Mouse (Mus musculus): ENCODE results near the gene Hace1.
"Not testable (repeated sequence)": the region's sequence is repeated elsewhere in the genome, so short reads cannot be mapped to it uniquely, and the experiment has no call there.

Hace1 gene

DNA sequence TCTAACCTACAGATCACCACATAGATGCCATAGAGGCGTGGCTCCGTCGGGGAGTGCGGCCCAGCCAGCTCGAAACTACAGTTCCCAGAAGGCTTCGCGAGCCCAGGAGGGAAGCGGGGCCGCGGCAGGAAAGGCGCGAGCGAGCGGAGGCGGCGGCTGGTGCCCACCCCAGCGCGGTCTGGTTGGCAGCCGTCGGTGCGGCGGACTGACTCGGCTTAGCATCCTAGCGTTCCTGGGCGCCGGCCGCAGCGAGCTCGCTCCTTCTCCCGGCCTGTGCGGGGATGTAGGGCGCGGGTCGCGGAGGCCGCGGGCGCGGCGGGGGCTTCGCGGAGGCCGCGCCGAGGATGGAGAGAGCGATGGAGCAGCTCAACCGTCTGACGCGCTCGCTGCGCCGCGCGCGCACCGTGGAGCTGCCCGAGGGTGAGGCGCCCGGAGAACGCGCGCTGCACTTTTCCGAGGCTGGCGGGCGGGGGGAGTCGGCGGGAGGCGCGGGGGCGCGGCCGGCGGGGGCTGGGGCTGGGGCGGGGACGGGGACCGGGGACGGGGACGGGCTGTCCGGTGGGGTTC lies at the start of gene Hace1:
Gene Hace1 (plus strand): TSS at position 99 of the 567 bp plus-strand sequence.
- DNase-seq (ENCODE audit: extremely low read depth, low read depth, low spot score) = no peak

DNA sequence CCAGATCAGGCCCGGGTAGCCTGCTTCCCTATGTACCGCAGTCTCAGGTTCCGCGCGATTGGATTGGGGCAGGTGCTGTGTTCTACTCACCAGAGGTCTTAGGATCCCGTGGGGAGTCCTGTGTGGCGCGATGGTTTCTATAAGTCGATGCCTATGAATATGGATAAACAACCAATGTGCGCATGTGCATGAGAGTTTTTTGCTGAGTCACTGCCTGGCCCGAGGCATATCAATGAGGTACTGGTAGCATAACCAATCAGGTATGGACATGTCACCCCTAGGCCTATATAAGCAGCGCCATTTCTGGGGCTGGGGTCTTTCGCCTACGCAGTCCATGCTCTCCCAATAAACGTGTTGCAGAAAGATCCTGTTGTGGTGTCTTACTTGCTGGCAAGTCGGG lies 40.3 kb upstream of the Hace1 start:
- not testable (repeated sequence) for DNase-seq (ENCODE audit: extremely low read depth, low read depth, low spot score)

- DNase-seq (ENCODE audit: extremely low read depth, low read depth, low spot score) = no peak
Observed at GRCm38 (mm10) chr10:45542726-45543125, 34.9 kb upstream of the Hace1 start.

DNA sequence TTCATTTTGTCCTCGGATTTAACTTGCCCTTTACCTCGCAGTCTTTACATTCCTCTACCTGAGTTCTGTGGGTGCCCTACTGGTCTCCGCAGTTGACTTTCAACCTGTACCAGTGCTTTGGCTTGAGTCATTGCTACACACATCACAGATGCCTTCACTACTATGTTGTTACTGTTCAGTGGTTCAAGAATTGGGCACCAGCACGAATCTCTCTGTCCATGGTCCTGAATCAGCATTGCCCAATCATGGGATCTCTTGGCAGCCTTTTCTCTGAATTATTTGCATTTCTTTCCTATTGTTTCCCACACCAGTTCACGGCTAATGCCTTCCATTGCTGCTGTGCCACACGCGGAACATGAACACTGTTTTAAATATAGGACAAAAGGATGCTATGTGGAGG lies 30.8 kb upstream of the Hace1 start:
- DNase-seq (ENCODE audit: extremely low read depth, low read depth, low spot score) = no peak

DNA sequence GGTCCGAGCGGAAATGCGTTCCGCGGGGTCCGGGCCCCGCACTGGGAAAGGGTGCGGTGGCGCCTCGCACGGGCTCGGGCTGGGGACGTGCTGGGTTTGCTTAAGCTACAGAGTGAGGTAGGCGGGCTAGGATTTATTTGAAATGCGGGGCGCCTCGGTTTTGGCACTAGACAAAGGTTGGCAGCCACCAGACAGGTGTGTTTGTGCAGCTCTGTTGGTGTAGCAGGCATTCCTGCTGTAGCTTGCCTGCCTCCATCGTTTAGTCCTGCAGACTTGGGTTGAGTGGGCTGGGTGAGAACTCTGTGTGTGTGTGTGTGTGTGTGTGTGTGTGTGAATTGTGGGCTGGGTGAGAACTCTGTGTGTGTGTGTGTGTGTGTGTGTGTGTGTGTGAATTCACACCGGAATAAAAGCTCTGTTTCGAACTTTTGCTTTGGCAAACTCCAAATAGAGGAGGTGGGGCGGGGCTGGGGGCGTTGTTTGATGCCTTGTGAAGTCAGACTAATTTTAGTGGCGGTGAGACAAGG lies 731 bp downstream of the Hace1 start:
- peak; percentile 42 for DNase-seq (ENCODE audit: extremely low read depth, low read depth, low spot score)

- DNase-seq (ENCODE audit: extremely low read depth, low read depth, low spot score) = no peak
Observed at GRCm38 (mm10) chr10:45583310-45583709, 5.7 kb downstream of the Hace1 start.

- no peak for DNase-seq (ENCODE audit: extremely low read depth, low read depth, low spot score)
Observed at GRCm38 (mm10) chr10:45583829-45584228, 6.2 kb downstream of the Hace1 start.

DNA sequence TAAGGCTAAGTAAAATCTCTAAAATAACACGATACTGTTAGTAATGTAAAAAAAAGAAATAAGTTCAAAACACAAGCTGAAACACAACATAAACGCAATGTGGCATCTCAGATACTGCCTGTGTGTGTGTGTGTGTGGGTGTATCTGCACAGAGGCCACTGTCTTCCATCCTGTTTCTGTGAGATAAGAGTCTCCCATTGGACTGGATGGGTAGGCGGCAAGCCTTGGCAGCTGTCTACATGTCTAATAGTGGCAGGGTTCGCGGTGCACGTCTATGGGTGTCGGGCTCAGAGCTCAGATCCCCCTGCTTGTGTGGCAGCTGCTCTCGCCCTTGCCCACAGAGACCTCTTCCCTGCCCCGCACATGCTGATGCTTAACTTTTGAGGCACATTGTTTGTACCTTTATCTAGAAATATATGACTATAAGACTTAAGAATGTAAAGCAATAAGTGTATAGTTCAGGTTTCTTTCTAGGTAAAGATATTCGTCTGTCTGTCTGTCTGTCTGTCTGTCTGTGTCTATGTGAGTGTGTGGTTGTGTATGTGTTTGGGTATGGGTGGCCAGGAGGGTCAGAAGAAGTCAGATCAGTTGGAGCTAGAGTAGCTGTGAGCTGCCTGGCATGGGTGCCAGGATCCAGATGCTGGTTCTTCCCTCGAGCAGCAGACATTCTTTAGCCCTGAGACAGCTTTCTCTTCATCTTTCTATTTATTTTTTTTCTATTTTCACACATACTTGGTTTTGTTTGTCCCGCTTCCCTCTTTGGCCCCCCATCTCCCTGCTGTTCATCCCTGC lies 6.9 kb downstream of the Hace1 start:
- DNase-seq (ENCODE audit: extremely low read depth, low read depth, low spot score) = no peak

GRCm38 (mm10) chr10:45605853-45606252 lies 28.2 kb downstream of the Hace1 start:
- DNase-seq (ENCODE audit: extremely low read depth, low read depth, low spot score) = no peak

DNA sequence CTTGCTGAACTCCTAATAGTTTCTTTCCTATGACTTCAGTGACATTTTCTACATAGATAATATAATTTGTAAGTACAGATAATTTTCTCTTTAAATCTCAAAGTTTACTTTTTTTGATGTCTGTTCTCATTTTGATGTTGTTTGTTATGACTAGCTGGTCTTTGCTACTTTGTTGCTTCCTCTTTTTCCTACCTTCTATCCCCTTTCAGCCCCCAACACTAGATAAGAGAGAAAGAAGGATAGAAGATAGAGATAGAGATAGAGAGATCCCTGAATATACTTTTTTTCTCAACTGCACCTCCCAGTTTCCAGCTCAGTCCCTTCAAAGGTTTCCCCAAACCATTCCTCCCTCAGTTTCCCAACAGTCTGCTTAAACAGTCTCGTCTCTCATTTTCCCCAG lies 33.1 kb downstream of the Hace1 start:
- no peak for DNase-seq (ENCODE audit: extremely low read depth, low read depth, low spot score)

DNA sequence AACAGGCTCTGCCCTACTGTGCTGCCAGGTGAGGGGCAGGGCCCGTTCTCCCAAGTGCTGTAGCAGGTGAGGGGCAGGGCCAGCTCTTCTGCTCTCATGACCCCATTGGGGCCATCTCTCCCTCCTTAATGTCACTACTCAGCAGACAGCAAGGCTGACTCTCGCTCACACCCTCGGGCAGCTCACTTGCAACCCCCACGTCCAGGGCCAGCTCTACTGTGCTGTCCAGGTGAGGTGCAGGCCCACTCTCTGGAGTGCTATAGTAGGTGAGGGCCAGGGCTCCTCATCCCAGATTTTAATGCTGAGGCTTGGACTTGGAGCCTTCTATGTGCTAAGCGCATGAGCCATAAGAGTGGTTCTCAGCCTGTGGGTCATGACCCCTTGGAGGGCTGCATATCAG lies 38.4 kb downstream of the Hace1 start:
- no peak for DNase-seq (ENCODE audit: extremely low read depth, low read depth, low spot score)

DNA sequence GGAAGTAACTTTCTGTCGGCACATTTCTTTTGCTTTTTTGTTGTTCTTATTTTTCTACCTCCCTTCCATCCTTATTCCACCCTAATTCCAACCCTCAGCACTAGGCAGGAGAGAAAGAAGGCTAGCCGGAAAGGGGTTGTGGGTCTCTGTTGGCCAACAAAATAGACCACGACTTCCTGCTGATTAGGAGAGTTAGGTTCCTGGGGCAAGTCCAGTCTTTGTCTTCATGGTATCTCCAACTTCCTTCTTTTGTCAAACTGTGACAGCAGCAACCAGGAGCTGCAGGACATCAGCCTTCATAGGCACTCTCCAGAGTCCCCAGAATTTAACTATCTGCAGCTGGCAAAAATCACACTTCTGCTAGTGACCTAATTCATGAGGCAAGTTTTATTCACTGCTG lies 41.4 kb downstream of the Hace1 start:
- no peak for DNase-seq (ENCODE audit: extremely low read depth, low read depth, low spot score)

DNA sequence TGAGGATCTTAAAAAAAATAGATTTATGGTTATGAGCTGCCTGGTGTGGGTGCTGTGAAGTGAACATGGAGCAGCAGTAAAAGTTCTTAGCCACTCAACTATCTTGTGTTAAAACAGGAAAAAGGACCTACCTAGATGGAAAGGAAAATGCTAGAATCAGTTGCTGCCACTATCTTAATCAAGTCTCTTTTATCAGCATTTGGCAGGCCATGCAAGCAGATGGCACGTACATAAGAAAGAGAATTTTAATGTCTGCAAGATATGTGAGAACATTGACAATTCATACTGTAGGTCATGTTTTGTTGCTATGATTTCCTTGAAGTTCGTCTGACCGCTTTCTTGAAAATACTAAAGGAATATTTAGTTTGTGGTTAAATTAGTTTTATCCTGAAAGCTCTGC lies 54.4 kb downstream of the Hace1 start:
- no peak for DNase-seq (ENCODE audit: extremely low read depth, low read depth, low spot score)

DNA sequence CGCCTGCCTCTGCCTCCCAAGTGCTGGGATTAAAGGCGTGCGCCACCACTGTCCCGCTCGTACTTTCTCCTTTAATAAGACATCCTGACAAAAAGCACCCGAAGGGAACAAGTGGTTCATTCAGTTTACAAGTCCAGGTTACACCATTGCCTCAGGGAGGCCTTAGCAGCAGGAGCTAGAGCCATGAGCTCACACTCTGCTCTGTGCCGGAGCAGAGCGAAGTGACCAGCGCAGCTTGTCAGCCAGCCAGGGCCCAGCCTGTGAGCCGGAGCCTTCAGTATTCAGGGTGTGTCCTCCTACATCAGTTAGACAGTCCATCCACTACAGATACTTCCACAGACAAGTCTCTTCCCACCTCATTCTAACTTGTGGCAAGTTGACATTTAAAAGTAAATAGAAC lies 55.0 kb downstream of the Hace1 start:
- no peak for DNase-seq (ENCODE audit: extremely low read depth, low read depth, low spot score)

- DNase-seq (ENCODE audit: extremely low read depth, low read depth, low spot score) = no peak
Observed at GRCm38 (mm10) chr10:45635201-45635600, 57.6 kb downstream of the Hace1 start.

- no peak for DNase-seq (ENCODE audit: extremely low read depth, low read depth, low spot score)
Observed at GRCm38 (mm10) chr10:45639762-45640161, 62.1 kb downstream of the Hace1 start.

GRCm38 (mm10) chr10:45654026-45654425 lies 76.4 kb downstream of the Hace1 start:
- DNase-seq (ENCODE audit: extremely low read depth, low read depth, low spot score) = no peak

- DNase-seq (ENCODE audit: extremely low read depth, low read depth, low spot score) = no peak
Observed at GRCm38 (mm10) chr10:45662015-45662414, 84.4 kb downstream of the Hace1 start.

DNA sequence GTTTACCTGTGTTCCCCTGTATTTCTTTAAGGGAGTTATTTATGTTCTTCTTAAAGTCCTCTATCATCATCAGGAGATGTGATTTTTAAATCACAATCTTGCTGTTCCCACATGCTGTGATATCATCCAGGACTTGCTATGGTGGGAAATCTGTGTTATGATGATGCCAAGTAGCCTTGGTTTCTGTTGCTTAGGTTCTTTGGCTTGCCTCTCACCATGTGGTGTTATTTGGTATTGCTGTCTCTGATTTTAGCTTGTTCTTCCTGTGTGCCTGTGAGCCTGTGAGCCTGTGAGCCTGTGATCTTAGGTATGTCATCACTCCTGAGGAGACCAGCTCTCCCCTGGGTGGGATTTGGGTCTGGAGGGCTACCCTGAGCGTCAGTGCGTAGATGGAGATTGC lies 90.6 kb downstream of the Hace1 start:
- DNase-seq (ENCODE audit: extremely low read depth, low read depth, low spot score) = no peak

- DNase-seq (ENCODE audit: extremely low read depth, low read depth, low spot score) = no peak
Observed at GRCm38 (mm10) chr10:45676796-45677195, 99.2 kb downstream of the Hace1 start.

- no peak for DNase-seq (ENCODE audit: extremely low read depth, low read depth, low spot score)
Observed at GRCm38 (mm10) chr10:45686191-45686590, 108.6 kb downstream of the Hace1 start.

DNA sequence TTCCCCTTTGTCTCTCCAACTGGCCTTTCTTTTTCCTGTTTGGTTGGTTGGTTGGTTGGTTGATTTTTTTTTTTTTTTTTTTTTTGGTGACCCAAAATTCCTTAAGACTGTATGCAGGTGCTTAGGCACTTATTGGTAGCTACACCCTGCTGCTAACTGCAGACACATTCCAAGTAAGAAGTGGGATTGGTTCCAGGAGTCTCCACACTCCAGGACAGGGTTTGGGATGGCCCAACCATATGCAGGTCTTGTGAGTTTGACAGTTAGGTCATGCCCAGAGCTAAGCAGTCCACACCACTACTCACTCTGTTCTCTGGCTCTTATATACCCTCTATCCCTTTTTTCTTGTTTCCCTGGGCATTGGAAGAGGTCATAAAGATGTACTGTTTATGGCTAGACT lies 117.3 kb downstream of the Hace1 start:
- DNase-seq (ENCODE audit: extremely low read depth, low read depth, low spot score) = no peak

- no peak for DNase-seq (ENCODE audit: extremely low read depth, low read depth, low spot score)
Observed at GRCm38 (mm10) chr10:45695522-45695921, 117.9 kb downstream of the Hace1 start.
